Mouse (Mus musculus) adrenal gland, postnatal 10 days (tissue): ENCODE results near the gene Actn1. TPM values are rescaled to one million over a fixed set of nuclear protein-coding genes. Genes with fewer than 3 reads are reported as not detected.
"Not testable (repeated sequence)": the region's sequence is repeated elsewhere in the genome, so short reads cannot be mapped to it uniquely, and the experiment has no call there.

ENCODE experiments used
- DNase-seq: peaks from one replicate; pipeline ENCODE4 v3.0.0; 2021; ENCODE audit warnings: mixed read lengths
- long read RNA-seq, 2 experiments: library from polyadenylated mRNA; stranded (forward); transcript quantifications; one replicate each; pipeline ENCODE4 v2.0.0; 2021
- total RNA-seq, 2 experiments: library from RNA; stranded (reverse); gene quantifications; 2 replicates each; pipeline ENCODE4 v1.2.3; 2021

Actn1 gene
- 10 to 100 TPM; 49.3 to 53.7 TPM for total RNA-seq
- long read RNA-seq, experiment 1, partial matches to known transcripts = 2 of 10 reads
- long read RNA-seq, experiment 1, other reads (novel, unspliced or antisense) = 6 of 10 reads
- long read RNA-seq, experiment 2, partial matches to known transcripts = 0 of 7 reads
- long read RNA-seq, experiment 2, other reads (novel, unspliced or antisense) = 2 of 7 reads

- DNase-seq = peak; percentile 92
Measured at GRCm38 (mm10) chr12:80260056-80260743, at the start of gene Actn1. Gene Actn1 (minus strand): TSS chr12:80260371.

- DNase-seq = no peak
Measured at GRCm38 (mm10) chr12:80307556-80307955, 47.4 kb upstream of the Actn1 start.

- no peak for DNase-seq
Measured at GRCm38 (mm10) chr12:80304518-80304917, 44.3 kb upstream of the Actn1 start.

GRCm38 (mm10) chr12:80300833-80301456 is 40.8 kb upstream of the Actn1 start:
- no peak for DNase-seq

- DNase-seq = no peak
Measured at GRCm38 (mm10) chr12:80298714-80299113, 38.5 kb upstream of the Actn1 start.

GRCm38 (mm10) chr12:80291895-80292435 is 31.8 kb upstream of the Actn1 start:
- no peak for DNase-seq

GRCm38 (mm10) chr12:80290964-80291363 is 30.8 kb upstream of the Actn1 start:
- no peak for DNase-seq

- no peak for DNase-seq
Measured at GRCm38 (mm10) chr12:80290483-80290882, 30.3 kb upstream of the Actn1 start.

GRCm38 (mm10) chr12:80289722-80290121 is 29.6 kb upstream of the Actn1 start:
- DNase-seq = no peak

- no peak for DNase-seq
Measured at GRCm38 (mm10) chr12:80285890-80286289, 25.7 kb upstream of the Actn1 start.

GRCm38 (mm10) chr12:80284251-80284650 is 24.1 kb upstream of the Actn1 start:
- not testable (repeated sequence) for DNase-seq

GRCm38 (mm10) chr12:80278866-80279265 is 18.7 kb upstream of the Actn1 start:
- DNase-seq = no peak

GRCm38 (mm10) chr12:80277428-80277827 is 17.3 kb upstream of the Actn1 start:
- DNase-seq = peak; percentile 38

GRCm38 (mm10) chr12:80275187-80275820 is 15.1 kb upstream of the Actn1 start:
- DNase-seq = no peak

GRCm38 (mm10) chr12:80273020-80273686 is 13.0 kb upstream of the Actn1 start:
- DNase-seq = peak; percentile 23

- no peak for DNase-seq
Measured at GRCm38 (mm10) chr12:80271806-80272205, 11.6 kb upstream of the Actn1 start.

- no peak for DNase-seq
Measured at GRCm38 (mm10) chr12:80270924-80271323, 10.8 kb upstream of the Actn1 start.

GRCm38 (mm10) chr12:80269303-80269702 is 9.1 kb upstream of the Actn1 start:
- no peak for DNase-seq

- no peak for DNase-seq
Measured at GRCm38 (mm10) chr12:80267962-80268361, 7.8 kb upstream of the Actn1 start.

- DNase-seq = not testable (repeated sequence)
Measured at GRCm38 (mm10) chr12:80264388-80264787, 4.2 kb upstream of the Actn1 start.

- DNase-seq = no peak
Measured at GRCm38 (mm10) chr12:80260744-80261695, 849 bp upstream of the Actn1 start.
